Mouse (Mus musculus) heart, postnatal 14 days (tissue): ENCODE data around the gene Ak5. TPM values are rescaled to one million over a fixed set of nuclear protein-coding genes. Genes with fewer than 3 reads are reported as not detected.

Source experiments
- DNase-seq, 2 experiments: peaks; one replicate each; pipeline ENCODE4 v3.0.0; 2021 to 2022
- intact Hi-C: fragments of 180-260 bp; cut with DNase I; formaldehyde crosslinking; loops from one replicate; pipeline ENCODE4 v1.15.1; 2025
- total RNA-seq, 2 experiments: library from RNA; stranded (reverse); gene quantifications; 2 replicates each; pipeline ENCODE4 v1.2.3; 2021

The Ak5 gene
- total RNA-seq, 2 experiments from 2014 or later = 0.29 TPM

- no peak for DNase-seq
- intact Hi-C loops = no loop called here
Observed at GRCm38 (mm10) chr3:152577273-152577672, 90.9 kb downstream of the Ak5 start.

DNA sequence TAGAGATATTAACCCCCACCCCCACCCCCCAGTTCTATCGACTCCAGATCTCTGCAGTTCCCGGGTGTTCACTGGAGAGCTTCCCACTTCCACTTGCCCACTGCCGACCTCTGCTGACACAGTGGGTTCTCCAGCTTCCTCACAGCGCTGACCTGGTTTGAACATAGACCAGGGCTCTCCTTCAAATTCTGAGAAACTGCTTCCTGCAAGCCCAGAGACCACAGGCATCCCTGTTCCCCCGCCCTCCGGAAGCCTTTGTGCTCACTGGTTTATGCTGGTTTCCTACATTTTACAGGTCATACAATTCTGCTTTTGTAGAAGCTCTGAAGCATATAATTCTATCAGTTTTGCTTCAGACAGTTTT, 98.9 kb downstream of the Ak5 start:
- DNase-seq = no peak
- intact Hi-C loops = no loop called here

- intact Hi-C loops = no loop called here
- DNase-seq = no peak
Observed at GRCm38 (mm10) chr3:152568455-152569241, 99.5 kb downstream of the Ak5 start.

DNA sequence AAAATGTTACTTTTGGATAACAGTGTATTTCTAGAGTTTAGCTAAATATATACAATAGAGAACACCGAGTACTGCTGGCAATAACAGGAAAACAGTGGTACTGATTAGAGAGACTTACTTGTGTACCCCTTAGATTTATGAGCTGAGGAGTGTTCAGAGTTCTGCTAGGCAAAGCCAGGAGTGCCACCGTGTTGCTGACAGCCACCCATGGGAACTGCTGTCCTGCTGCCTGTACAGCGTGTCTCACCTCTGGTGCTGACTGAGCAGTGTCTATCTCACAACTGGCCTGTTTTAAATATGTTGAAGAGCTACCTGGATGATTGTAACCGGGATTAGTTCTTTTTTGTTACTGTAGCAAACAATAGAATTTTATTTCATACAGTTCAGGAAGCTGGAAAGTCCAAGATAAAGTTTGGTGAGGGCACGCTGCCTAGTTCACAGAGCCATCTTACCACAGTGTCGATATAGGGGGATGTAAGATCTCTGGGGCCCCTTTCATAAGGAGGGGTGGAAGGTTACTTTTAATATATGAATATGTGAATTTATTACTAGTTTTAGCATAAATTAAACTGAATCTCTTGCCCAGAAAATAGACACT, 103.5 kb downstream of the Ak5 start:
- intact Hi-C loops = no loop called here
- no peak for DNase-seq

DNA sequence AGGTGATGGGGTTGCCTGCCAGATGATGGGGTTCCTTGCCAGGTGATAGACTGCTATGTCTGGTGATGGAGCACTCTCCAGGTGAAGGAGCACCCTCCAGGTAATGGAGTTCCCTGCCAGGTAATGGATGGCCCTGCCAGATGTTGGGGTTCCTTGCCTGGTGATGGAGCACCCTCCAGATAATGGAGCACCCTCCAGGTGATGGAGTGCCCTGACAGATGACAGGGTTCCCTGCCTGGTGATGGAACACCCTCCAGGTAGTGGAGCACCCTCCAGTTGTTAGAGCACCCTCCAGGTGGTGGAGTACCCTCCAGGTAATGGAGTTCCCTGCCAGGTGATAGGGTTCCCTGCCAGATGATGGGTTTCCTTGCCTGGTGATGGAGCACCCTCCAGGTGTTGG, 104.3 kb downstream of the Ak5 start:
- no peak for DNase-seq
- intact Hi-C loops = no loop called here

DNA sequence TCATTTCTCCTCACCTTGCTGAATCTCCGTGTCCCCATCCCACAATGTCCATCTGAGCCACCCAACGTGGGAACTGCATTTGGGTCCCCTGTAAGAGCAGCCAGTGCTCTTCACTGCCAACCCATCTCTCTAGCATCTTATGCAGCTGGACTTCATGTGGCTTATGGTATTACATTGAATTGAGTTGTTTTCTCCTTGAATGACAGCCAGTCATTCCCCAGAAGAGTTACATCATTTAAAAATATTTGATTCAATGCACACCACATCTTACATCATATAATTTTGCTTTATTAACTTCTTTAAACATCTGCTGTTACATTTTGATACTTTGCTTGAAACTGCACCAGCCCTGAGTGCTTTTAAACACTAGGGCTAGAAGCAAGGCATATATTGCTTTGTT, 106.5 kb downstream of the Ak5 start:
- intact Hi-C loops = no loop called here
- DNase-seq = no peak

- DNase-seq = no peak
- intact Hi-C loops = no loop called here
Observed at GRCm38 (mm10) chr3:152559295-152559694, 108.9 kb downstream of the Ak5 start.

- DNase-seq = no peak
- intact Hi-C loops = no loop called here
Observed at GRCm38 (mm10) chr3:152558106-152558505, 110.1 kb downstream of the Ak5 start.

DNA sequence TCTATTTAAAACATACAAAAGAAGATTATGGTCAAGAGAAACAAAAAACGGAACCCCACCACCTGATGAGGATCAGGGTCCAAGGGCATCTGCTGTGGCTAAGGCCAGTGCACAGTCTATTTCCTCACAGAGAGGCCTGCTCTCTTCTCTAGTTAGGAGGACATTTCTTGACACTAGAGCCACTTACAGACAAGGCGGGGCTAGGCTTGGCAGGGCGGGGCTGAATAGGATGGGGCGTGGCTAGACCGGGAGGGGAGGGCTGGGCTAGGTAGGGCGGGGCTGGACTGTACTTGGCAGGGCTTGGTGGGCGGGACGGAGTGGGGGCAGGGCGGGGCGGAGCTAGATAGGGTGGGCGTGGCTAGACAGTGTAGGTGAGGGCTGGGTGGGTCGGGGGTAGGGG, 110.5 kb downstream of the Ak5 start:
- no peak for DNase-seq
- intact Hi-C loops = no loop called here

DNA sequence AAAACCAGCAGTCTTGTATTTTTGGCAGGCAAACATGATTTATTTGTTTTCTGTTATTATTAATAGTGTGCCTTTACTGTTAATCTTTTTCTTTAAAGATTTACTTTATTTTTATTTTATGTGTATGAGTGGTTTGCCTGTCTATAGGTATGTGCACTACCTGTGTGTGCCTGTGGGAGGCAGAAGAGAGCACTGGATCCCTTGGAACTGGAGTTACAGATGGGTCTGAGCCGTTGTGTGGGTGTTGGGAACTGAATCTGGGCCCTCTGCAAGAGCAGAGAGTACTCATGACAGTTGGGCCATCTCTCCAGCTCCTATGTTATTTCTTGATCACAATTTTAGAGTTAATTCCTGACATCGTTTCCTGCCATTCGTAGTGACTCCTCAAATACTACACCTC, 111.2 kb downstream of the Ak5 start:
- no peak for DNase-seq
- intact Hi-C loops = no loop called here

- intact Hi-C loops = no loop called here
Observed at GRCm38 (mm10) chr3:152556435-152556834, 111.7 kb downstream of the Ak5 start.

GRCm38 (mm10) chr3:152555216-152555615, 112.9 kb downstream of the Ak5 start:
- intact Hi-C loops = no loop called here
- no peak for DNase-seq

More at GRCm38 (mm10) chr3:152556435-152556834, 111.7 kb downstream of the Ak5 start:
- no peak for DNase-seq

- no peak for DNase-seq
- intact Hi-C loops = no loop called here
Observed at GRCm38 (mm10) chr3:152554366-152554765, 113.8 kb downstream of the Ak5 start.

- intact Hi-C loops = no loop called here
- DNase-seq = no peak
Observed at GRCm38 (mm10) chr3:152552641-152553040, 115.5 kb downstream of the Ak5 start.

DNA sequence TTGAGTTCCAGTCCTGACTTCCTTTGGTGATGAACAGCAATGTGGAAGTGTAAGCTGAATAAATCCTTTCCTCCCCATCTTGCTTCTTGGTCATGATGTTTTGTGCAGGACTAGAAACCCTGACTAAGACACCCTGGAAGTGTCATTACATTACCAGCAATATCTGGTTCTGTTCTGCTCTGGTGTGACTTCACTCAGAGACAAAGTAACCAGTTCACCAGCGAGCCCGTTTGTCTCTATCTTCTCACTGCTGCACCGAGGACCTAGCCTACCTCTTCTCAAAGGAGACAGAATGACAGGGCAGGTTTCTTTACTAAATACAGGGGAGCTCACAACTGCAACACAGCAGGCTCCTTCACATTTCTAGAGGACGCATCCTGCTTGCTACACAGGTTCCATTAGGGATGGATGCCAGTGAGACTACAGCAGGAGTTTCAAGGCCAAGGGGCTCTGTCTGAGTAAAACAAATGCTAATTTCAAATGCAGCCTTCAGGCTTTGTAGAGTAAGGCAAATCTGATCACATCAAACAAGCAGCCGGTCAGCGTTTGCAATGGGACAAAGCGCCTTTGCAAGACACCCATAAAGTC, 117.5 kb downstream of the Ak5 start:
- intact Hi-C loops = no loop called here
- no peak for DNase-seq

GRCm38 (mm10) chr3:152550031-152550430, 118.1 kb downstream of the Ak5 start:
- intact Hi-C loops = no loop called here
- DNase-seq = no peak

DNA sequence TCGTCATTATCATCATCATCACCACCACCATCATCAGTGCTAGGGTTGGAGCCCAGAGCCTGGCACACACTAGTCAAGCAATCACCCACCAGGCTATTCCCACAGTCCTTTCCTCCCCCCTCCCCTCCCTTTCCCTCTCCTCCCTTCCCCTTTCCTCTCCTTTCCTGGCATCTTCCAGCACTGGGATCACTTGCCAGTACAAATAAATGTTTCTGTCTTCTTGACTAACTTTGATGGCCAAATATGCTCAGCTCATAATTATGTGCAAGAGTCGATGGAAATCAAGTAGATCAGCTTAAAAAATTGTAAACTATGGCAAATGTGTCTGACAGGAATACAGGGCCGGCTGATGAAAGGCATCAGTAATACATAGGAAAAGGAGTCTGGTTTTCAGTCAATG, 123.2 kb downstream of the Ak5 start:
- DNase-seq = no peak
- intact Hi-C loops = no loop called here

DNA sequence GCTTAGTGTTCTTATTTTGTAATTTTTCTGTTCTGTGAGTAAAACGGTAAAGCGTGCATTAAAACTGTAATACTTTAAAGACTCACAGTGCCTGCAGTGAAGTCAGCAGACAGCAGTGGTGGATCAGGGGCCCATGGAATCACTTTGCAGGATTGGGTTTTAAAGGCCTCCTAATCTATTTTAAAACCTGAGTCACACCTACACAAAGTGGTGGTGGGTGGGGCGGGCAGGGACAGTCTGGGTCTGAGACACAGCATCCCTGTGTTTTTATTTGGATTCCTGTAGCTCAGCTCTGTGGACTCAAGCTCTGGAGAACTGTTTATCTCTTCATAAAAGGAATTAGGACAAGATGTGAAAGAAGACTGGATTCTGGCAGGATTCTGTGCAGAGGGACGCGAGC, 125.9 kb downstream of the Ak5 start:
- intact Hi-C loops = no loop called here

GRCm38 (mm10) chr3:152530344-152530743, 137.8 kb downstream of the Ak5 start:
- intact Hi-C loops = no loop called here
- DNase-seq = no peak

More for the DNA sequence above, 125.9 kb downstream of the Ak5 start:
- no peak for DNase-seq

GRCm38 (mm10) chr3:152529058-152529972, 138.8 kb downstream of the Ak5 start:
- no peak for DNase-seq

GRCm38 (mm10) chr3:152526721-152527120, 141.4 kb downstream of the Ak5 start:
- intact Hi-C loops = no loop called here
- no peak for DNase-seq

More at GRCm38 (mm10) chr3:152529058-152529972, 138.8 kb downstream of the Ak5 start:
- intact Hi-C loops = no loop called here
